Mouse (Mus musculus) adrenal gland, postnatal 36 days (tissue): ENCODE measurements around the gene Kank4. TPM values are rescaled to one million over a fixed set of nuclear protein-coding genes. Genes with fewer than 3 reads are reported as not detected.

Experiments
- DNase-seq, 2 experiments: peaks; one replicate each; pipeline ENCODE4 v3.0.0; 2021; ENCODE audit warnings: mixed read lengths in 1 of 2
- total RNA-seq, 2 experiments: library from RNA; stranded (reverse); gene quantifications; 2 replicates each; pipeline ENCODE4 v1.2.3; 2021

Gene Kank4
- total RNA-seq, 2 experiments from 2014 or later = 2.4 to 3.3 TPM

DNA sequence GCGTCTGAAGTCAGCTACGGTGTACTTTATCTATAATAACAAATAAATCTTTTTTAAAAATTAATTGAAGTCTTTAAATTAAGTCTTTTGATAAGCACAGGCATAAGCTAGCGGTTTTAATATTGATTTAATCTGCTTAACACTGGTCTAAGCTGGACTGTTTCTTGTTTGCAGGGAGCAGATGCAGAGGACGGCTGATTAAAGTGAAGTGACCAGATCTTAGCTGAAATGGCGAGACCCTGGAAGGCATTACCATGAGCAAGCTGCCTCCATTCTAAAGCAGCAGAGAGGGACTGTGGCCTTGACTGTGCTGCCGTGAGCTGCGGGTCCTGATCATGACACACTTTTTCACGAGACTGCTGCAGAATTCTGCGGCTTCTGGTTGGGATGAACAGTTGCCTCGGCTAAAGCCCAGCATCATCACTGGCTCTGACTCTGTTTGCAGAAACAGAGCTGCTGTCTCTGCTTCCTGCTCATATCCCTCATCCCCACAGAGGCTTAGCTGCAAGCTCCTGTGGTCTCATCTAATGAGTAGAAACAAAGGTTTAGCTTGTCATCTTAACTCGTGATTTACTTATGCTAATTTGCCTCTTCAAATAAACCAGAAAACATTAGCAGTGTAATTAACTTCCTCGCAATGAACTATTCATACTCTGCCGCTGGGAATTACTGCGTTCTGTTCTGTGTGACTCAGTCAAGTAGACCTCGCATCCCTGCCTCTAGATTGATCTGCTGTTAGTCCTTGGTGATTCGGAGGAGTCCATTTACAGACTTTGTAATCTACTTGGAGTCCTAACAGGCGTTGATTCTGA is 99.4 kb downstream of the Kank4 start:
- DNase-seq = no peak

DNA sequence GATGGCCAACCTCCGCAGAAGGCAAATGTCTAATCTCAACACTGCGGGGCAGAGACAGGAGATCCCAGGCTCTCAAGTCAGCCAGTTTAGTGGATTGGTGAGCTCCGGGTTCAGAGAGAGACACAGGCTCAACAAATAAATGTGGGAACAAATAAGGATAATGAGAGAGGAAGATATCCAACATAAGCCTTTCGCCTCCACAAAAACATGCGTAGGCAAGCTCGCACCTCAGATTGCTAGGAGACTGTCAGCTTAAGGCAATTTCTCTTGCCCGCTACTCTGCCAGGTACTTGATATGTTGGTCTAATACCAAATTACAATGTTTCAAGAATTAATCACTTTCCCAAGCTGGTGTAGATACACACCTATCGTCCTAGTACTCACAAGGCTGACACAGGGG is 106.4 kb downstream of the Kank4 start:
- no peak for DNase-seq

Other genes with a start within 250 kb of the Kank4 start
- gene L1td1, start 90.8 kb downstream of the Kank4 start, total RNA-seq = not detected
- not detected for gene I0C0044D17Rik, start 6.3 kb upstream of the Kank4 start, total RNA-seq
- 10 to 100 TPM; 31.9 to 35.5 TPM for gene Usp1, start 106.3 kb upstream of the Kank4 start, total RNA-seq
- under 1 TPM in 1 of 2 experiments, not detected in 1; 0.43 TPM for gene Angptl3, start 213.4 kb upstream of the Kank4 start, total RNA-seq